Comparison of ENCODE assay signal across 8 mouse cellular contexts in genomic region chr11:95259088-95259849, GRCm38 (mm10). TPM values are rescaled to one million over a fixed set of nuclear protein-coding genes. Genes with fewer than 3 reads are reported as not detected.
DNase-seq lines count a peak whose midpoint lies in the region; ATAC-seq lines count a peak whose summit lies in the region.

No protein-coding gene starts in this region.

- H3K36me3 ChIP-seq in heart, embryonic 14.5 days (ENCODE audit: control insufficient read depth, insufficient read depth, low read length), result no peaks in the 10 kb centered on the region
- no peaks in the 10 kb centered on the region for H3K36me3 ChIP-seq in liver, embryonic 12.5 days
- no peaks in the 10 kb centered on the region for H3K36me3 ChIP-seq in splenic B cell, adult 2 months (ENCODE audit: control insufficient read depth, insufficient read depth, low read length, poor library complexity, severe bottlenecking)

- H3K4me3 ChIP-seq in heart, embryonic 14.5 days (ENCODE audit: control insufficient read depth in 1 of 2, insufficient read depth in 1 of 2, low read depth in 1 of 2, low read length in 2 of 2), result peak overlapping the region; percentile 56
- peak overlapping the region; percentile 68 for H3K4me3 ChIP-seq in liver, embryonic 12.5 days

- DNase-seq in CD8-positive naive resting alpha-beta T cell, adult 2 months (ENCODE audit: low read depth in 2 of 2, low spot score in 2 of 2), result peak; percentile 93 to 94
- peak; percentile 65 for DNase-seq in c-Kit-negative CD71-positive TER-119-positive erythroid progenitor cells, embryonic 14.5 days (ENCODE audit: low read depth, low spot score)
- peak; percentile 82 for DNase-seq in fibroblast of lung, adult 2 months (ENCODE audit: low read depth)
- peak; percentile 94 for DNase-seq in kidney, postnatal 14 days
- peak; percentile 98 for DNase-seq in naive thymus-derived CD4-positive, alpha-beta T cell, adult 2 months (ENCODE audit: low read depth)
- peak; percentile 95 for DNase-seq in splenic B cell, adult 2 months (ENCODE audit: low read depth, low spot score)

- H3K4me2 ChIP-seq in heart, embryonic 14.5 days (ENCODE audit: low read length), result peak overlapping the region; percentile 94
- peak overlapping the region; percentile 91 for H3K4me2 ChIP-seq in liver, embryonic 12.5 days

- H3K27me3 ChIP-seq in heart, embryonic 14.5 days (ENCODE audit: control insufficient read depth, insufficient read depth, low read length), result no peaks in the 10 kb centered on the region
- H3K27me3 ChIP-seq in liver, embryonic 12.5 days (replicated peaks), result peaks cover 48% of the 10 kb centered on the region
- H3K27me3 ChIP-seq in splenic B cell, adult 2 months (ENCODE audit: control insufficient read depth, insufficient read depth, low read length, poor library complexity, severe bottlenecking), result no peaks in the 10 kb centered on the region

- H3K27ac ChIP-seq in heart, embryonic 14.5 days (replicated peaks in 1 of 2; ENCODE audit: control insufficient read depth in 1 of 2, insufficient read depth in 1 of 2, low read depth in 2 of 2, low read length in 2 of 2), result peak overlapping the region; percentile 38 to 63
- peak overlapping the region; percentile 67 for H3K27ac ChIP-seq in liver, embryonic 12.5 days

- peaks cover 6 to 8% of the 10 kb centered on the region in 2 experiments; a peak in 2 of 4 replicates for H3K4me1 ChIP-seq in heart, embryonic 14.5 days (ENCODE audit: control insufficient read depth in 2 of 2, insufficient read depth in 2 of 2, low read length in 2 of 2)
- peaks cover 33% of the 10 kb centered on the region for H3K4me1 ChIP-seq in liver, embryonic 12.5 days

- peak overlapping the region; percentile 75 for H3K9ac ChIP-seq in heart, embryonic 14.5 days (ENCODE audit: low read length)
- peak overlapping the region; percentile 77 for H3K9ac ChIP-seq in liver, embryonic 12.5 days

- under 1% methylated on average over 66 of the region's 73 CpGs for WGBS in heart, embryonic 14.5 days
- under 1% methylated on average over 70 of the region's 73 CpGs for WGBS in liver, embryonic 12.5 days (ENCODE audit: insufficient replicate concordance)

- ATAC-seq in heart, embryonic 14.5 days (ENCODE audit: insufficient number of reproducible peaks, insufficient read depth, low FRiP score, low read depth), result peak; percentile 68
- ATAC-seq in liver, embryonic 12.5 days, result peak; percentile 66

- H3K9me3 ChIP-seq in heart, embryonic 14.5 days (ENCODE audit: control insufficient read depth, low read length), result no peaks in the 10 kb centered on the region
- no peaks in the 10 kb centered on the region for H3K9me3 ChIP-seq in liver, embryonic 12.5 days (replicated peaks)

RNA-seq across cellular contexts. Expression of gene Tac4, which starts 2.1 kb away (rescaled TPM):
- polyA plus RNA-seq in heart, embryonic 14.5 days (2014; fragmentation: Nextera tagmentation; extraction: Ambion mirVana), result not detected in 2 replicates
- 0.10 TPM in 1 of 2 replicates, not detected in the other for polyA plus RNA-seq in liver, embryonic 12.5 days (2016; fragmentation: Nextera tagmentation; extraction: Ambion mirVana)

RNA-seq across cellular contexts. Expression of gene Kat7, which starts 50.8 kb away (rescaled TPM):
- polyA plus RNA-seq in heart, embryonic 14.5 days (2014; fragmentation: Nextera tagmentation; extraction: Ambion mirVana), result 45.4 and 45.6 TPM in 2 replicates
- polyA plus RNA-seq in liver, embryonic 12.5 days (2016; fragmentation: Nextera tagmentation; extraction: Ambion mirVana), result 48.1 and 49.5 TPM in 2 replicates

Comparison
In these comparisons a context has a peak if more than half of its experiments do, and no peak if none do; other contexts are left out.
1. Peak in every context shown above with its lines: DNase-seq, ATAC-seq, H3K4me3 ChIP-seq and H3K27ac ChIP-seq.